Mouse (Mus musculus) kidney, postnatal 0 days (tissue): ENCODE measurements around the gene Hspb9. TPM values are rescaled to one million over a fixed set of nuclear protein-coding genes. Genes with fewer than 3 reads are reported as not detected.

ENCODE experiments used
- ATAC-seq: fragments of 200-750 bp; cut with Nextera tagmentation; replicated peaks from 2 replicates; pipeline ENCODE4 v1.8.0; 2017; ENCODE audit warnings: low read depth, moderate number of reproducible peaks, moderate TSS enrichment, moderate library complexity; ENCODE audit not compliant: low FRiP score
- DNase-seq: peaks from one replicate; pipeline ENCODE4 v3.0.0-alpha.2; 2016; ENCODE audit warnings: low spot score
- H3K27ac ChIP-seq: fragments of 300-500 bp; sonication (generic); 2 replicates; pipeline ENCODE4 v1.5.1; 2014; ENCODE audit warnings: mild to moderate bottlenecking
- H3K27me3 ChIP-seq: fragments of 300-500 bp; sonication (generic); 2 replicates; pipeline ENCODE4 v1.6.1; 2014; ENCODE audit warnings: low read length, mixed read lengths; ENCODE audit not compliant: insufficient read depth
- H3K36me3 ChIP-seq: fragments of 300-500 bp; sonication (generic); 2 replicates; pipeline ENCODE4 v1.6.1; 2014; ENCODE audit warnings: low read length, mixed read lengths; ENCODE audit not compliant: insufficient read depth
- H3K4me1 ChIP-seq: fragments of 300-500 bp; sonication (generic); replicated peaks from 2 replicates; pipeline ENCODE4 v1.6.1; 2014; ENCODE audit warnings: antibody characterized with exemption, low read length, mixed read lengths; ENCODE audit not compliant: insufficient read depth
- H3K4me2 ChIP-seq: fragments of 300-500 bp; sonication (generic); 2 replicates; pipeline ENCODE4 v1.6.1; 2014; ENCODE audit warnings: mild to moderate bottlenecking, low read length, moderate library complexity, mixed read lengths
- H3K4me3 ChIP-seq: fragments of 300-500 bp; sonication (generic); replicated peaks from 2 replicates; pipeline ENCODE4 v1.5.1; 2014; ENCODE audit warnings: low read depth, low read length
- H3K9ac ChIP-seq: fragments of 300-500 bp; sonication (generic); 2 replicates; pipeline ENCODE4 v1.6.1; 2014; ENCODE audit warnings: low read depth, low read length
- H3K9me3 ChIP-seq: fragments of 300-500 bp; sonication (generic); replicated peaks from 2 replicates; pipeline ENCODE4 v1.6.1; 2016; ENCODE audit warnings: low read length, inconsistent platforms, mixed read lengths
- CTCF ChIP-seq: IDR thresholded peaks from 2 replicates; pipeline ENCODE4 v1.5.1; 2016; ENCODE audit warnings: antibody characterized with exemption, low read depth, mild to moderate bottlenecking, moderate library complexity
- WGBS: fragments of 180-500 bp; shearing (Covaris S2); extraction: QIAGEN DNeasy Blood & Tissue Kit; methylation state at CpG from one replicate; pipeline ENCODE4 v1.1.7; 2014; 5-methylcytosine and 5-hydroxymethylcytosine counted together
- polyA plus RNA-seq: library from polyadenylated mRNA; unstranded; fragments of >200 nt; fragmentation: Nextera tagmentation; extraction: Ambion mirVana; gene quantifications from 2 replicates; pipeline ENCODE4 v1.2.1, GENCODE M21; 2015

Hspb9 gene
- polyA plus RNA-seq, 1 experiment from 2014 or later, result 0.37 TPM

GRCm38 (mm10) chr11:100735134-100735865 is 21.6 kb downstream of the Hspb9 start:
- DNase-seq (no peak), ATAC-seq (no peak)
- WGBS, result 88% methylated on average over 9 of the region's 9 CpGs
- Histone ChIP-seq H3K36me3 (no peaks in the 10 kb centered on the region), H3K4me3 (no peak overlapping the region), H3K9ac (peak overlapping the region; percentile 96; the same call in 1 of the 2 replicates), H3K4me1 (peaks cover 18% of the 10 kb centered on the region), H3K27ac (no peak overlapping the region), H3K4me2 (peak overlapping the region; percentile 73), H3K9me3 (no peaks in the 10 kb centered on the region), H3K27me3 (no peaks in the 10 kb centered on the region)
- TF ChIP-seq CTCF, result no peak

GRCm38 (mm10) chr11:100735954-100736745 is 22.5 kb downstream of the Hspb9 start:
- H3K9ac ChIP-seq, result peak overlapping the region; percentile 96
- peaks cover 18% of the 10 kb centered on the region for H3K4me1 ChIP-seq
- H3K27ac ChIP-seq, result 0 out of 2 replicates have a peak overlapping the region, but pooled peaks have one; percentile 0
- H3K4me2 ChIP-seq, result peak overlapping the region; percentile 73
- no peaks in the 10 kb centered on the region for H3K9me3 ChIP-seq
- ATAC-seq (no peak), DNase-seq (no peak)
- H3K36me3 ChIP-seq, result no peaks in the 10 kb centered on the region
- 69% methylated on average over 14 of the region's 14 CpGs for WGBS
- no peak overlapping the region for H3K4me3 ChIP-seq
- TF ChIP-seq CTCF, result no peak
- H3K27me3 ChIP-seq, result no peaks in the 10 kb centered on the region

- Histone ChIP-seq H3K9me3 (no peaks in the 10 kb centered on the region), H3K4me3 (peak overlapping the region; percentile 95), H3K4me2 (peak overlapping the region; percentile 73), H3K27ac (peak overlapping the region; percentile 79; the same call in 1 of the 2 replicates), H3K27me3 (no peaks in the 10 kb centered on the region), H3K4me1 (peaks cover 18% of the 10 kb centered on the region), H3K9ac (peak overlapping the region; percentile 96), H3K36me3 (no peaks in the 10 kb centered on the region)
- no peak for TF ChIP-seq CTCF
- ATAC-seq (no peak), DNase-seq (no peak)
- WGBS, result 77% methylated on average over 4 of the region's 4 CpGs
Measured at GRCm38 (mm10) chr11:100736746-100737080, 23.1 kb downstream of the Hspb9 start.

GRCm38 (mm10) chr11:100737105-100737733 is 23.6 kb downstream of the Hspb9 start:
- H3K27ac ChIP-seq, result peak overlapping the region; percentile 79
- peaks cover 18% of the 10 kb centered on the region for H3K4me1 ChIP-seq
- no peak for DNase-seq
- peak overlapping the region; percentile 95 for H3K4me3 ChIP-seq
- no peak for ATAC-seq
- H3K4me2 ChIP-seq, result peak overlapping the region; percentile 73
- H3K9me3 ChIP-seq, result no peaks in the 10 kb centered on the region
- H3K9ac ChIP-seq, result peak overlapping the region; percentile 96
- H3K36me3 ChIP-seq, result no peaks in the 10 kb centered on the region
- TF ChIP-seq CTCF, result no peak
- H3K27me3 ChIP-seq, result no peaks in the 10 kb centered on the region
- 0% methylated on average over 13 of the region's 13 CpGs for whole genome bisulfite sequencing

- ATAC-seq (peak; percentile 100), DNase-seq (peak; percentile 100)
- peak within 1 kb of the TSS; percentile 96 for H3K9ac ChIP-seq
- H3K4me3 ChIP-seq, result peak within 1 kb of the TSS; percentile 95
- H3K27me3 ChIP-seq, result no peaks in the 10 kb centered on the region
- H3K9me3 ChIP-seq, result no peaks in the 10 kb centered on the region
- H3K27ac ChIP-seq, result peak within 1 kb of the TSS; percentile 79
- peak within 1 kb of the TSS; percentile 73 for H3K4me2 ChIP-seq
- peaks cover 18% of the 10 kb centered on the region for H3K4me1 ChIP-seq
- H3K36me3 ChIP-seq, result no peaks in the 10 kb centered on the region
- under 1% methylated on average over 39 of the region's 39 CpGs for WGBS
- TF ChIP-seq CTCF, result peak; percentile 24; the same call in 1 of the 2 replicates
Measured at GRCm38 (mm10) chr11:100738066-100738604, 24.5 kb downstream of the Hspb9 start, which contains the start of gene Rab5c. Rab5c (minus strand) TSS chr11:100738215.

GRCm38 (mm10) chr11:100738749-100739148 is 25.1 kb downstream of the Hspb9 start:
- 17% methylated on average over 5 of the region's 5 CpGs for WGBS

More at GRCm38 (mm10) chr11:100738749-100739148, 25.1 kb downstream of the Hspb9 start:
- TF ChIP-seq CTCF, result no peak
- H3K4me2 ChIP-seq, result peak overlapping the region; percentile 53
- H3K27ac ChIP-seq, result no peak overlapping the region
- no peak overlapping the region for H3K4me3 ChIP-seq
- peaks cover 18% of the 10 kb centered on the region for H3K4me1 ChIP-seq
- no peaks in the 10 kb centered on the region for H3K36me3 ChIP-seq
- DNase-seq (no peak), ATAC-seq (no peak)
- no peaks in the 10 kb centered on the region for H3K9me3 ChIP-seq
- no peak overlapping the region for H3K9ac ChIP-seq
- H3K27me3 ChIP-seq, result no peaks in the 10 kb centered on the region
